7 mouse cellular contexts compared by ENCODE assay signal in genomic region chr9:20385343-20385703, GRCm38 (mm10). TPM values are rescaled to one million over a fixed set of nuclear protein-coding genes. Genes with fewer than 3 reads are reported as not detected.
DNase-seq lines count a peak whose midpoint lies in the region; ATAC-seq lines count a peak whose summit lies in the region.

No protein-coding gene starts in this region.

- no peaks in the 10 kb centered on the region for H3K9me3 ChIP-seq in neural tube, embryonic 11.5 days (ENCODE audit: control insufficient read depth, low read length)
- H3K9me3 ChIP-seq in forebrain, embryonic 11.5 days (ENCODE audit: control insufficient read depth, low read length), result no peaks in the 10 kb centered on the region
- no peaks in the 10 kb centered on the region; the same call in 1 of the 2 replicates for H3K9me3 ChIP-seq in liver, embryonic 11.5 days (ENCODE audit: control insufficient read depth, low read length)
- H3K9me3 ChIP-seq in stomach, embryonic 16.5 days (replicated peaks; ENCODE audit: control insufficient read depth, low read length), result no peaks in the 10 kb centered on the region

- H3K4me2 ChIP-seq in neural tube, embryonic 11.5 days (ENCODE audit: low read depth), result peak overlapping the region; percentile 72
- H3K4me2 ChIP-seq in forebrain, embryonic 11.5 days (ENCODE audit: low read depth, low read length, severe bottlenecking), result peak overlapping the region; percentile 48
- H3K4me2 ChIP-seq in liver, embryonic 11.5 days, result peak overlapping the region; percentile 84
- H3K4me2 ChIP-seq in stomach, embryonic 16.5 days (ENCODE audit: low read depth, low read length), result peak overlapping the region; percentile 84

- WGBS in neural tube, embryonic 11.5 days, result 17% methylated on average over 16 of the region's 16 CpGs
- WGBS in forebrain, embryonic 11.5 days, result 17% methylated on average over 16 of the region's 16 CpGs
- WGBS in liver, embryonic 11.5 days, result 21% methylated on average over 16 of the region's 16 CpGs
- WGBS in stomach, embryonic 16.5 days, result 14% methylated on average over 16 of the region's 16 CpGs

- H3K36me3 ChIP-seq in neural tube, embryonic 11.5 days (ENCODE audit: control insufficient read depth, insufficient read depth, low read length), result no peaks in the 10 kb centered on the region
- no peaks in the 10 kb centered on the region for H3K36me3 ChIP-seq in forebrain, embryonic 11.5 days (ENCODE audit: control insufficient read depth, insufficient read depth, low read length)
- H3K36me3 ChIP-seq in liver, embryonic 11.5 days (ENCODE audit: control insufficient read depth, insufficient read depth, low read length), result no peaks in the 10 kb centered on the region
- no peaks in the 10 kb centered on the region for H3K36me3 ChIP-seq in stomach, embryonic 16.5 days (ENCODE audit: control insufficient read depth, insufficient read depth, low read length)

- ATAC-seq in neural tube, embryonic 11.5 days (ENCODE audit: insufficient read depth, low FRiP score, low TSS enrichment), result peak; percentile 68; the same call in 1 of the 2 replicates
- ATAC-seq in forebrain, embryonic 11.5 days (replicated peaks; ENCODE audit: low FRiP score), result peak; percentile 80
- ATAC-seq in liver, embryonic 11.5 days (replicated peaks; ENCODE audit: low FRiP score), result peak; percentile 68
- ATAC-seq in stomach, embryonic 16.5 days (ENCODE audit: insufficient read depth, low FRiP score), result peak; percentile 39

- H3K9ac ChIP-seq in neural tube, embryonic 11.5 days (ENCODE audit: low read length), result peak overlapping the region; percentile 67
- H3K9ac ChIP-seq in forebrain, embryonic 11.5 days (ENCODE audit: low read length), result peak overlapping the region; percentile 81
- peak overlapping the region; percentile 67 for H3K9ac ChIP-seq in liver, embryonic 11.5 days (ENCODE audit: low read depth, low read length)
- H3K9ac ChIP-seq in stomach, embryonic 16.5 days (ENCODE audit: low read length), result peak overlapping the region; percentile 88

- DNase-seq in neural tube, embryonic 11.5 days (ENCODE audit: low spot score), result no peak
- DNase-seq in neural tube, embryonic 10.5 days (ENCODE audit: extremely low spot score, low spot score), result no peak
- no peak for DNase-seq in forebrain, embryonic 11.5 days (ENCODE audit: low spot score)
- DNase-seq in liver, embryonic 11.5 days (ENCODE audit: low spot score), result no peak
- DNase-seq in thymus, postnatal 25 days, result no peak
- no peak for DNase-seq in urinary bladder, postnatal 25 days (ENCODE audit: low spot score)

- peak overlapping the region; percentile 57 for H3K4me3 ChIP-seq in neural tube, embryonic 11.5 days (ENCODE audit: low read depth, low read length)
- H3K4me3 ChIP-seq in forebrain, embryonic 11.5 days (ENCODE audit: low read depth, low read length), result peak overlapping the region; percentile 55
- peak overlapping the region; percentile 69 for H3K4me3 ChIP-seq in liver, embryonic 11.5 days (ENCODE audit: low read depth, low read length)
- H3K4me3 ChIP-seq in stomach, embryonic 16.5 days (replicated peaks; ENCODE audit: low read length), result peak overlapping the region; percentile 77

- no peaks in the 10 kb centered on the region for H3K4me1 ChIP-seq in neural tube, embryonic 11.5 days (ENCODE audit: control insufficient read depth, insufficient read depth, low read length)
- H3K4me1 ChIP-seq in forebrain, embryonic 11.5 days (replicated peaks; ENCODE audit: control insufficient read depth, insufficient read depth, low read length), result no peaks in the 10 kb centered on the region
- H3K4me1 ChIP-seq in liver, embryonic 11.5 days (replicated peaks; ENCODE audit: control insufficient read depth, insufficient read depth, low read length), result no peaks in the 10 kb centered on the region
- peaks cover 7% of the 10 kb centered on the region for H3K4me1 ChIP-seq in stomach, embryonic 16.5 days (ENCODE audit: control insufficient read depth, insufficient read depth, low read length)

- no peak overlapping the region for H3K27ac ChIP-seq in neural tube, embryonic 11.5 days (ENCODE audit: low read depth, low read length)
- no peak overlapping the region for H3K27ac ChIP-seq in forebrain, embryonic 11.5 days (ENCODE audit: low read depth, low read length)
- peak overlapping the region; percentile 62; the same call in 1 of the 2 replicates for H3K27ac ChIP-seq in liver, embryonic 11.5 days (ENCODE audit: low read depth, low read length)
- peak overlapping the region; percentile 56; the same call in 1 of the 2 replicates for H3K27ac ChIP-seq in stomach, embryonic 16.5 days (ENCODE audit: low read length)

- no peaks in the 10 kb centered on the region for H3K27me3 ChIP-seq in neural tube, embryonic 11.5 days (ENCODE audit: control insufficient read depth, insufficient read depth, low read length)
- H3K27me3 ChIP-seq in forebrain, embryonic 11.5 days (ENCODE audit: control insufficient read depth, insufficient read depth, low read length), result no peaks in the 10 kb centered on the region
- H3K27me3 ChIP-seq in liver, embryonic 11.5 days (replicated peaks; ENCODE audit: control insufficient read depth, insufficient read depth, low read length), result no peaks in the 10 kb centered on the region
- no peaks in the 10 kb centered on the region for H3K27me3 ChIP-seq in stomach, embryonic 16.5 days (ENCODE audit: control insufficient read depth, insufficient read depth, low read length)

RNA-seq across cellular contexts. Expression of gene Zfp560, which starts 0.3 kb away (rescaled TPM):
- 31.1 and 33.8 TPM in 2 replicates for polyA plus RNA-seq in neural tube, embryonic 11.5 days (2014; fragmentation: Nextera tagmentation; extraction: Ambion mirVana)
- polyA plus RNA-seq in forebrain, embryonic 11.5 days (2014; fragmentation: Nextera tagmentation; extraction: Ambion mirVana), result 31.9 and 35.1 TPM in 2 replicates
- 22.9 and 24.4 TPM in 2 replicates for polyA plus RNA-seq in liver, embryonic 11.5 days (2014; fragmentation: Nextera tagmentation; extraction: Ambion mirVana)
- 26.0 and 33.0 TPM in 2 replicates for polyA plus RNA-seq in stomach, embryonic 16.5 days (2015; fragmentation: Nextera tagmentation; extraction: Ambion mirVana)

RNA-seq across cellular contexts. Expression of gene Olfr18, which starts 49.4 kb away (rescaled TPM):
- polyA plus RNA-seq in neural tube, embryonic 11.5 days (2014; fragmentation: Nextera tagmentation; extraction: Ambion mirVana), result not detected in 2 replicates
- not detected in 2 replicates for polyA plus RNA-seq in forebrain, embryonic 11.5 days (2014; fragmentation: Nextera tagmentation; extraction: Ambion mirVana)
- not detected in 2 replicates for polyA plus RNA-seq in liver, embryonic 11.5 days (2014; fragmentation: Nextera tagmentation; extraction: Ambion mirVana)
- polyA plus RNA-seq in stomach, embryonic 16.5 days (2015; fragmentation: Nextera tagmentation; extraction: Ambion mirVana), result not detected in 2 replicates

Comparison
In these comparisons a context has a peak if more than half of its experiments do, and no peak if none do; other contexts are left out.
1. H3K27ac ChIP-seq: peak in liver, embryonic 11.5 days (single experiment) and stomach, embryonic 16.5 days (single experiment); none in neural tube, embryonic 11.5 days (single experiment) and forebrain, embryonic 11.5 days (single experiment).
2. Peak in every context shown above with its lines, with median percentiles within 50 percentile points of each other: ATAC-seq, H3K4me2 ChIP-seq, H3K4me3 ChIP-seq and H3K9ac ChIP-seq.